Mouse (Mus musculus) adipose tissue, adult 10 weeks (tissue): ENCODE results near the gene Olfr718-ps1. TPM values are rescaled to one million over a fixed set of nuclear protein-coding genes. Genes with fewer than 3 reads are reported as not detected.

Experiments
- polyA plus RNA-seq: library from polyadenylated mRNA; stranded (reverse); fragments of 350-450 nt; fragmentation: Illumina TruSeq; extraction: RNeasy Lipid Tissue Mini Kit (QIAGEN cat#74804); gene quantifications from one replicate; pipeline ENCODE4 v1.2.3, GENCODE M21; 2014; ENCODE audit warnings: low read depth, low replicate concordance

The Olfr718-ps1 gene
- not detected for polyA plus RNA-seq

DNA sequence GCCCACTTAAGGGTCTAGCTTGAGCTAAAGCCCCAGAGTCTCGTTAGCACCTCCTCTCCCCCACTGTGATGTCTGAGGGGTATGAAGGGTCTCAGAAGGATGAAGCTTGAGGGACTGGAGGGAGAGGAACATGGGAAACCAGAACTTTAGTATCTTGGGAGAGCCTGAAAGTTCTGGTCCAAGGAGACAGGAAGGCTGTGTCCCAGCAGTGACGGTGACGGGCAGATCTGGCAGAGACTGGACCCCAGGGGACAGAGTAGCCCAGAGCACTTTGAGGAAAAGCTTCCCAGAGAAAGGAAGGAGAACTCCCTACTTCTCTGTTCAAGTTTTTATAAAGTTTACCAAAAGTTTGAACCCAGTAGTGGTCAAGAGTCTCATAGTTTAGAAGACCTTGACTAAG lies at the start of gene Olfr718-ps1:
Gene Olfr718-ps1, minus strand, starts transcription at position 101 of the 400 bp plus-strand sequence.

DNA sequence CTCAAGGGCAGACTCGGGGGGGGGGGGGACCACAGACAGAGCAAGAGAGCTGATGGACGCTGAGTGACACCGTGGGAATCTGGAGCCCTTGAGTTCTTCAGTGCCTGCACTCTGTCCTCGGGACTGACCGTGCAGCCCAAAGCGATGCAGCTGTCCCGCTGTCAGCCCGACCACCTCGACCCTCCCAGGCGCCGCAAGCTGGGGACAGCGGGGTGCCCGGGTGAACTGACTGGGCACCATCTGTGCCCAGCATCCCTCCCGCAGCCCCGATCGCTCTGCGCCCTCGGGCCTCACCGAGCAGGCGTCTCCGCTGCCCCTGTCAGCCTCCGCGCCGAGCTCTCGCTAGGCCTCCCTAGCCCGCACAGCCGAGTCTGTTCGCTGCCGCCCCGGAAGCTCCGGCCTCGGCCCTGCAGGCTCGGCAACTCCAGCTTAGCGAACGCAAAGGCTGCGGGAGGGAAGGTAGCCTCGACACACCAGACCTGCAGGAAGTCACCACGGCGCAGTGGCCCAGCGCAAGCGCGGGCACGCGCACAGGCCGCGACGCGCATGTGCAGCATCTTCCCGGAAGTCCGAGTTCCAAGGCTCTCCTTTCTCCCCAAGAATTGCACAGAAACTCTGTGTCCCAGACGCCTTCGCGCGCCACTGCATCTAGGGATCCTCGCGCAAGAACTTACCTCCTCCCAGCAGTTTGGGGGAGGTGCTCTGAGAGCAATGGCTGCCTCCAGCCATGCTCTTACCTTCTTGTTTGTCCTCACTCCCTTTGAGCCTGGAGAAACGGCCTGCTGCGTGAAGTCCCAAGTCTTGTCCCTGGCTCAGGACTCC lies 33.1 kb upstream of the Olfr718-ps1 start, which contains the start of the genes Rbak and Spdye4b:
Gene Rbak, minus strand, starts transcription at position 521 of the 822 bp plus-strand sequence.
Gene Spdye4b, plus strand, starts transcription at position 763 of the 822 bp plus-strand sequence.

DNA sequence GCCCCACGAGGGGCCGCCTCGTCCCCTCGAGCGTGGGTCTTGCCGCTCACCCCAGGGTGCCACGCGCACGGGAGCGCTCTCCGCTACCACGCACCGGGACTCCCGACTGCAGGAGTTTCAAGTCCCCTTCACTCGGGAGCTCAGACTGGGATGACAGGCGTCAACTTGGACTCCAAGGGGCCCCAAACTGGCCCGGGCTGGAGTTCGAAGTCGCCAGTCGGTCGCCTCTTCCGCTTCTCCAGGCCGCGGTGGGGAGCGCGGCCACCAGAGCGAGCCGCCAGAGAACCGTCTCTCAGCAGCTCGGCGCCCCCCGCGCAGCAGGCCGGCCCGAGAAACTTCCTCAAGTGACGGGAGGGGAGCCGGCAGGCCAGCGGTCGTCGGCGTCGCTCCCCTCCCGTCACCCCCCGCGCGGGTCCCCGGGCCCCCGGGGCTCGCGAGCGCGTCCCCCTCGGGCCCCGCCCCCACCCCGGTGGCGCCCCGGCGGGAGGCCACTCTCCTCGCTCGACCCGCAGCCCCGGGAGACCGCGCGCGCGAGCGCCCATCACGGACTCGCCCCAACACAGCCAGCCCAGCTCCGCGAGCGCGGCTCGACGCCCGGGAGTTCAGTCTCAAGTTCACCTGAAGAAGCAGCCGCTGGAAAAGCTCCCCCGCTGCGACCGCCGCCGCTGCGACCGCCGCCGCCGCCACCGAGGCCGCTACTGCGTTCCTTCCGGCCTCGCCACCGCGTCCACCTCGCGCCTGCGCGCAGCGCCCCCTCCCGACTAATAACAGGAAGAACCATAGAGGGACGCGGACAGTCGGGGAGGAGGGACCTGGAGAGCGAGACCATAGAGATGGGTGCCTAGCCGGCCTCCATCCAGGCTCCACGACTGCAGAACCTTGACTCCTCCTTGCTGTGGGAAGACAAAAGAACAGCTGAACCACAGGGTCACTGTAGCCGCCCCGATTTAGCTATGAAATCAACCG lies 34.8 kb downstream of the Olfr718-ps1 start, which contains the start of gene Rnf216:
Gene Rnf216, minus strand, starts transcription at position 714 of the 966 bp plus-strand sequence.

Other genes with a start within 250 kb of the Olfr718-ps1 start
- gene Actb, start 240.8 kb downstream of the Olfr718-ps1 start, polyA plus RNA-seq, result 996 TPM
- 22.4 TPM for gene Fscn1, start 187.2 kb downstream of the Olfr718-ps1 start, polyA plus RNA-seq
- gene Rnf216, start 34.6 kb downstream of the Olfr718-ps1 start, polyA plus RNA-seq, result 22.1 TPM
- gene Rbak, start 33.2 kb upstream of the Olfr718-ps1 start, polyA plus RNA-seq, result 9.7 TPM
- gene Spdye4b, start 33.4 kb upstream of the Olfr718-ps1 start, polyA plus RNA-seq, result 0.63 TPM
- gene Spdye4a, start 79.3 kb upstream of the Olfr718-ps1 start, polyA plus RNA-seq, result 0.47 TPM
- 9.4 TPM for gene Zfp12, start 87.6 kb upstream of the Olfr718-ps1 start, polyA plus RNA-seq
- 8.1 TPM for gene Zfp316, start 122.4 kb upstream of the Olfr718-ps1 start, polyA plus RNA-seq
- gene Zfp853, start 146.0 kb upstream of the Olfr718-ps1 start, polyA plus RNA-seq, result 0.24 TPM
- gene E130309D02Rik, start 167.8 kb upstream of the Olfr718-ps1 start, polyA plus RNA-seq, result 14.0 TPM
- gene Zdhhc4, start 181.7 kb upstream of the Olfr718-ps1 start, polyA plus RNA-seq, result 66.5 TPM
- not detected for gene Grid2ip, start 209.8 kb upstream of the Olfr718-ps1 start, polyA plus RNA-seq